Mouse (Mus musculus): Measurements from ENCODE around the gene Fance.

DNA sequence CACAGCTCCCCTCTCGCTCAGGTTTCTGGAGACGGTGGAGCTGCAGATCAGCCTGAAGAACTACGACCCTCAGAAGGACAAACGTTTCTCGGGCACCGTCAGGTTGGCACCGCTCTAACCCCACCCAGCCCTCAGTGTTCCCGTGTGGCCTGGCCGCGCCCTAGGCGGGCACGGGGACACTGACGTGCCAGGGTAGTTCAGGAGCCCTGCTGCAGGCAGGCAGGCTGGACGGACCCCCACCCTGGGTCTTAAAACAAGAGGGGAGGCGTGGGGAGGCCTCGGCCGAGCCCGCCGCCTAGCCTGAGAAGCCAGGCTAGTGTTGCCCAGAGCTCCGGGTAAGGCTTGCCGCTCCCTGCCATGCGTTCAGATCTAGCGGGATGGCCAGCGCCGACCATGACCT is 15.6 kb downstream of the Fance start:
- no peak for TF ChIP-seq CTCF (IDR thresholded peaks at IDR 0.05; ENCODE audit: borderline replicate concordance, insufficient read depth, low read length)
- no peak; the same call in 1 of the 2 replicates for TF ChIP-seq POLR2A (IDR thresholded peaks at IDR 0.05; ENCODE audit: low read depth, low read length)

Data from embryonic fibroblast, embryonic 13.5 days (primary cell).